Mouse (Mus musculus) liver, embryonic 14.5 days (tissue): Measurements from ENCODE around the gene Vash2.

ENCODE experiments used
- CTCF ChIP-seq: IDR thresholded peaks from 2 replicates; pipeline ENCODE4 v1.5.1; 2016; ENCODE audit warnings: antibody characterized with exemption, low read depth, control low read depth
- EP300 ChIP-seq: IDR thresholded peaks from 2 replicates; pipeline ENCODE4 v1.6.1; 2016; ENCODE audit warnings: antibody characterized with exemption, low read depth

DNA sequence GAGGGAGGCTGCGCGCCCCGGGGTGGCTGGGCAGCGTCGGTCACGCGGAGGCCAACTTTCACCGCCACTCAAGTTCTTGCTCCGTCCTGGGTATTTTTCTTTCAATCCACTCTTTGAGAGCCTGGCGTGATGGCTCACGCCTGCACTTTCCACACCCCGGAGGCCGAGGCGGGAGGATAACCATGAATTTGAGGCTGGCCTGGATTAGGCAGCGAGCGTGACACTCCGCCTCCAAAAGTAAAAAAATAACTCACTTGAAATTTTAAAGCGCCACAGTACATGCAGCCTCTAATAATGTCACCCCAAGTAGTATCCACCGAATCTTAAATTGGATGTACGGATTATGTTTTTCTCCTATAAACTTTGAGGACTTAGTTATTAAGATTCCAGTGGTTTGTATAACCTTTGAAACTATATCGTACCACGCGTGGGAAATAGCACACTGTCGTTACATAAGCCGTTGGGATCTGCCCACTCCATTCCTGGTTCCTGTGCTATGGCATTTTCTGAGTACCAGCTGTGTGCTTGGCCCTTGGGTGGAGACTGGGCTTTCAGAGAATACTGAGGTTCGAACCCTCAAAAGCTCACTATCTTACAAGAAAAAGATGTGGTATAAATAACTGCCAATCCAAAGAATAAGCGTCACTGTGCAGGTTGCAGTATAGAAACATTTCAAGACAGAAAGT lies 49.9 kb downstream of the Vash2 start:
- no peak for TF ChIP-seq CTCF
- TF ChIP-seq EP300: no peak
